Mouse (Mus musculus) CH12F3 (cell line): ENCODE measurements around the gene Cbwd1.

ENCODE experiments used
- in situ Hi-C: fragments of 300-500 bp; cut with MboI; formaldehyde crosslinking; loops from 2 replicates; pipeline ENCODE4 v1.14.3; 2020; ENCODE audit warnings: low sequenced_read_pairs

Gene Cbwd1

DNA sequence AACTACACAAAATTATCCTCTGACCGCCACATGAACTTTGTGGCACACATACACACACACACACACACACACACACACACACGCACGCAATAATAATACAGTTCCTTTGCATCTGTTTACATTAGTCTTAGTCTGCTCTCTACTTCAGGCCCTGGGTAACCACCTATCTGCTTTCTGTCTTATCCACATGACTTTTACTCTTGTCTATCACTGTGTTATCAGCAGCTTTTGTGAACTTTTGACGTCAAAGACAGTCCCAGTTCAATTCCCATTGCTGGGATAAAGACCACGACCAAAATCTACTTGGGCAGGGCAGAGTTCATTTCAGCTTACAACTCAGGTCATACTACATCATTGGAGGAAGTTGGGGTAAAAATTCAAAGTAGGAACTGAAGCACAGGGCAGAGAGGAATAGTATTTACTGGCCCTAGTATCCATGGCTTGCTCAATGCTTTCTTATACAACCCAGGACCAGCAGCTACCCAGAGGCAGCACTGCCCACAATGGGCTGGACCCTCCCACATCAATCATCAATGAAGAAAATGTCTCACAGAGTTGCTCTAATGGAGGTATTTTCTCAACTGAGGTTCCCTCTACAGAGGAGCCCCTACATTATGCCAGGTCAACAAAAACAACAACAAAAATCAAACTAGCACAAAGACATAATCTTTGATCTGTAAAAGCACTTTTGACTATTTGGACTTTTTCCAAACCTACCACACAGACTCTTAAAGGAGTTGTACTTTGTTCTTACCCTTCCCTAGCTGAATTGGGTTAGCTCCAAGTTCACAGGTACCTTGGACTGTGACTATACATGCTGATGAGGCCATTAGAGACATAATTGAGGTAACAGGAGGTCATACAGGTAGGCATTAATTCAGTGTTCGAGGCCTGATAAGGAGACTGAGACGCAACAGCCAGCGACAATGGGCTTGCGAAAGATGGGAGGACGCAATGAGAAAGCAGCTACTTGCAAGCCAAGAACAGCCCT, 17.7 kb upstream of the Cbwd1 start:
- in situ Hi-C loops, result no loop called here

DNA sequence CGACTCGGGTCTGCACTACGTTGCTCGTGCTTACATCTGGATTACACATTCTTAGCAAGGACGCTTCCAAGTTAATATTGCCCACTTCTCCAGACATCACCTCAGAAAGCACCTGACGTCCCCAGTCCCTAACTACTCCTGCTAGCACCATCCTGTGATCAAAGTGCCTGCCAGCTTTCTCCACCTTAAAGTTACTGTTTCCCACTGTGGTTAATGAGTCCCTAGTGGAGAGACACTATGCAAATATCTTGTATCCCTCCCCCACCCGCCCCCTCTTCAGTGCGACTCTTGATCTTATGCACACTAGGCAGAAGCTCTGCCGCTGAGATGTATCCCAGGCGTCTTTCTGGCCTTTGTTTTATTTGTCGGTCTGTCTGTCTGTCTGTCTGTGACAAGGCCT, 16.6 kb upstream of the Cbwd1 start:
- in situ Hi-C loops, result no loop called here

DNA sequence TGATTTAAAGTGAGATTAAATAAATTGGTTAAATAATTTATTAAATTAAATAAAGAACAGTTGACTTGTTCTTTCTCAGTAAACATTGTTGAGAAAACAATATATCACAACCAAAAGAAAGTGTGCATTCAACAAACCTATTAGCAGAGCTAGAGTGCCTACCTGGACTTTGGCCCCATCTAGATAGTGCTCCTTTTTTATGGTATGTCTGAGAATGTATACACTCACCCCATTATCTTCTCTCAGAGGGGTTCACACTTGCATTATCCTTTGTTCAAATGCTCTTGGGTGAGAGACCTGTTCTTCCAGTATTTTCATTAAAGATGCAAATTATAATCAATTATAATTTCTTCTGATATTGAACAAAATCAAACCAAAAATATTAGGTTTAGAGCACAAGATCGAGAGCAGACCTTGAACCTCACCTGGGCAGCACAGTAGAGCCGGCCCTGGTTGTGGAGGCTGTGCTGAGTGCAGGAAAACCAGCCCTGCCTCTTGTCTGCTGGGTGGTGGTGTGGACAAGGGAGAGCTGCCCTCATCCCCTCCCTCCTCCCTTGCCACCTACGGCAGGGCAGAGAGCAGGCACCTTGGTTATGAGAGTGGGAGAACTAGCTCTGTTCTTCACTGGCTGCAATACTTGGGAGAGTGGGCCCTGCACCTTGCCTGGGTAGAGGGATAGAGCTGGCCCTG, 11.4 kb upstream of the Cbwd1 start:
- in situ Hi-C loops, result no loop called here

DNA sequence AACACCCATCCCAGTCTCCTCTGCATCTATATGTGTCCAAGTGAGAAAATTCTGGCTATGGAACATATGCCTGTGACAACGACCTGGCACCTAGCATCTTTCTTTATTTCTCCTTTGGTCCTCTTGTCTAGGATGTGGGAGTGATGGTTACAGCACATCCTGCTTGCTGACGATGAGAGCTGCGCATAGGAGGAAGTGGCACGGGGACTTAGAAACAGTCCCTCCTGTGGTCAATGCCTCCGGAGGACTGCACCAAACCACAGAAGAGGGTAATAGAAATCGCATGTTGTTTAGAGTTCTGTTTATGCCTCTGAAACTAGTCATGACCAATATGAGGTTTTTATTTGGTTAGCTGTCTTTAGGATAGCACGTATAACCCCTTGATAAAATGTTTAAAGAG, 9.9 kb upstream of the Cbwd1 start:
- in situ Hi-C loops, result no loop called here

DNA sequence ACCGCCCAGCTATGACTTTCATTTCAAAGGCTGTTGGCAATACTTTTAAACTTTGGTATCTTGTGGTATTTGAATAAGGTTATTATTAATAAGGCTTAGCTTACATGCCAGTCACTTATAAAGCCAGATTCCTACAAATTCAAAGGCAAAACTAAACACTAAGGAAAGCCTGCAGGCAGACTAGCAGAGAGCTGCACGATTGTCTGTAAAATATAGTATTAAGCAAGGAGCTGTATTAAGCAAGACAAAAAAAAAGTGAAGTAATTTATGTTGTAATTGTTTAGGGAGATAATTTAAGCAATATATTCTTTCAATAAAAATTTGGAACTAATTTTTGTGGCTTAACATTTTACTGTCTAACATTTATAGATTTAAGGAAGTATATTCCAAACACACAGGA, 5.5 kb upstream of the Cbwd1 start:
- in situ Hi-C loops, result no loop called here

DNA sequence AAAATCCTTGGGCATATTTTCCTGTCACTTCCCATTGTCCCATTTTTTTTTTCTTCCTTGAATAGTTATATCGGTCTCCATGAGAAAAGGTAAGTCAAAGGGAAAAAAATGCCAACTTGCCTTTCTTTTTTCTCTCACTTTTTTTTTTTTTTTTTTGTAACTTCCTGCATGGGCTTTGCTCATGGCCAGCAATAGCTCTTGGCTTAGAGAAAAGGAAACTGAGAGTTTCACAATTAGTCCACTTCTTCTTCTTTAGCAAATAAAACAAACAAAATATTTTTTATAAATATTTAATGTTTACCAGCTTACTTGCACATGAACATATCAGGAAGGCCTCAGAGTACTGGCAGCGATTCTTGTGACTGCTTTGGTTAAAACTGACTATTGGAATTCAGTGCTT, 4.8 kb upstream of the Cbwd1 start:
- in situ Hi-C loops, result no loop called here

DNA sequence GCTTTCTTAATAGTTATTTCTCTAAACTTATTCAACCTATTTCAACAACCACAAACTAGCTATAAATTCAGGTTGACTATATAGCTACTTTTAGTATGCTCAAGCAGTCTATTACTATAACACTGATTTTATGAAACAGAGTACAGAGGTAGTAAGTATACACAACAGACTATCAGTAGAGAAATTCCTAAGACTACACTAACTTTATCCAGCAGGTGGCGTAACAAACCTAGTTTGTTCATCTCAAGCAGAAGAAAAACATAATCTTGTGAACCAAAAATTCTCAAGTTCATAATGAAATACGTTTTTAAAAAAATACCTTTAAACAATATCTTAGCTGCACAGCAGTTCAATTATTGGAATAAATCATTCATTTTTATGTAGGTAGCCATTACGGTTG, 2.9 kb downstream of the Cbwd1 start:
- in situ Hi-C loops, result loop anchor here (10.0 kb wide), 1 partner anchor 376 kb away; no protein-coding TSS in a partner anchor

DNA sequence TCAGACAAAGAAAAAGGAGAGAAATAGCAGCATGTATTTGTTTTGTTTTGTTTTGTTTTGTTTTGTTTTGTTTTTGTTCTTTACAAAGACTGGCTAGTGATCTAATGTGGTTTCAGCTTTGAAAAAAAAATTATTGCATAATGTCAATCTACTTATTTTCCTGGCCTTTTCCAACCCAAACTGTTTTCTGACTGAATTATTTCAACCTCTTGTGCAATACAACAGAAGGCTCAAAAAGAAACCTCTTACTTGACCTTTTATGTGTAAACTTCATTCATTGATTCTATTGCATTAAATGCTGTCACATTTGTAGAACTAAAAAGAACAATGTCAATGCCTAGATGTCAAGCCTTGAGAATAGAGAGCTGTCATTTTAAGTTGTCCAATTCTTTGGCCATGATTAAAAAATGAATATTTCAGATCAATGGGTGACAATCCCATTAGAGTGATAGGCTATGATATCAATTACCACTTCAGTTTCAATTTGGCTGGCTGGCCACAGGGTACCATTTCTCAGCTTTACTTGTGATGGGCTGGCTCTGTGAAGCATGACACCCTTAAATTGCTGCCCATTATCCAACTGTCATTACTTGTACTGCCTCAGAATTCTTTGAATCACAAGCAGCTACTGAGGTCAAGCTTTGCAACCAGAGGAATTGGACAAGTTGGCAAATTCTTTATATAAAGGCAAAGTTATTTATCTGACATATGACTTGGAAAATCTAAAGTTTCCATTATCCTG, 15.7 kb downstream of the Cbwd1 start:
- in situ Hi-C loops, result no loop called here

DNA sequence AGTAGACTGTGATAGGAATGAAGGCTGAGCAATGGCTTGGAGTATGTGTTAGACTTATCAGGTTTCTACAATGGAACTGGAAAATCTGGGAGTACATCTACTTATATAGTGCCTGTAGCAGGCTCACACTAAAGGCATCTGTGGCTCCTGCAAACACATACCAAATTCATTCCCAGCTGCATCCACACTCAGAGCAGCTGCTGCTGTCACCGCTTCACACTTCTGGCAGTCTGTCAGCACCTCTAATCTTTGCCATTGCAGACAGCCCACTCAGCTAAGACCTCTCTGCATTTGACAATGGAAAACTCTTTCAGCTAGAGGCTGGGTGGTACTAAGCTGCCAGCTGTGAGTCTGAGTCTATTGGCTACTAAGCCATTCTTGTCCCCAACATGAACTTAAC, 24.3 kb downstream of the Cbwd1 start:
- in situ Hi-C loops, result no loop called here

DNA sequence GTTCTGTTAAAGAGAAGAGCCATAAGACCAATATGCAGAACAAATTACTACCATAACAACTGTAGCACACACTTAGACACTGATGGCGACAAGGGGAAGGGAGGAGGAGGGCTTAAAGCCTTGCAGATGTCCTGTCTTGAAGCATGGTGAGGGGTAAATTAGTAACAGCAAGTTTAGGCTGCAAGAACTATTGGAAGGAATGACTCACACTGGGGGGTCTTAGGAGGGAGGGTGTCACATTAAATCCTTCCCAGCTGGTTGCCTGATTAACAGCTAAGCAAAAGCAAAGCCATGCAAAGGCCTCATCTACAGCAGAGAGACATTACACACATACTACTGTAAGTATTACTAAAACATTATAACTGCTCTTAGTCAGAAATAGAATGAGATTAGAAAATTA, 32.4 kb downstream of the Cbwd1 start:
- in situ Hi-C loops, result no loop called here

DNA sequence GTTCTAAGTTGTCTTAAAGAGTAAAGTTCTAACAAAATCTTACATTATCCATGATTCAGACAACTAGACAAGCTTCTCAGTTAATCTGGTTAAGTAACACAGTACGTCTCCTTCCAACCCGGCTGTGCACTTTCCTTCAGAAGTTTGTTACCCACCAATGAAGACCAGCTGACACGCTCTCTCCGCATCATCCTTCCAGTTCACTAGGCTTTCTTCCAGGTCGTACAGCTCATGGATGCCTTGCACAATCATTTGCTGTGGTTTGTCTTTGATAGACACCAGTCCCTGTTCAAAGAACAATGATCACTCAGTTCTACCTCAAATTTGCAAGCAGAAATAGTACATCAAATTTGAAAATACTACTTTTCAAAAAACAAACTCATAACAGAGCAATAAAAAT, 40.5 kb downstream of the Cbwd1 start:
- in situ Hi-C loops, result no loop called here

DNA sequence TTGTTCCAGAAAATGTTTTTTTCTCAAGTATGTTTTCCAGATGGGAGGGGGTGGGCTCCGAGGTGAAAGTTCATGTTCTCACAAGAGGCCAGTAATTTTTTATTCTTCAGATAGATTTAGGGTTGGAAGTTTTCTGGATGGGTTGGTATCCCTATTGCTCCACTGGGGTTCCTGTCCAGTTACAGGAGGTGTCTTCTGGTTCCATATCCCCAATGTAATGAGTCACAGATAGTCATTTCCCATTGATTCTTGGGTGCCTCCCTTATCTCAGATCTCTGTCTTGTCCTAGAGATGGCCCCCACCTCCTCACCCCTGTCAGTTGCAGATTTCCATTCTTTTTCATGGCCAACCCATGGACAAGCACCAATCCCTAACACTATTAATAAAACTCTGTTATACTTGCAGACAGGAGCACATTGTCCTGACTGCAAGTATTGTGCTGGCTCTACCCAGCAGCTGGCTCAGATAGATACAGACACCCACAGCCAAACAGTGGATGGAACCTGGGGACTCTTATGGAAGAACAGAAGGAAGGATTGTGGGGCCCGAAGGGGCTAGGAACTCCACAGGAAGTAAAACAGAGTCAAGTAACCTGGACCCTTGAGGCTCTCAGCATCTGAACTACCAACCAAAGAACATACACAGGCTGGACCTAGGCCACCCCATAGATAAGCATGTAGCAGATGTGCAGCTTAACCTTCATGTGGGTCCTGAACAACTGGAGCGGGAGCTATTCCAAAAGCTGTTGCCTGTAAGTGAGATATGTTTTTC, 52.8 kb downstream of the Cbwd1 start:
- in situ Hi-C loops, result no loop called here

DNA sequence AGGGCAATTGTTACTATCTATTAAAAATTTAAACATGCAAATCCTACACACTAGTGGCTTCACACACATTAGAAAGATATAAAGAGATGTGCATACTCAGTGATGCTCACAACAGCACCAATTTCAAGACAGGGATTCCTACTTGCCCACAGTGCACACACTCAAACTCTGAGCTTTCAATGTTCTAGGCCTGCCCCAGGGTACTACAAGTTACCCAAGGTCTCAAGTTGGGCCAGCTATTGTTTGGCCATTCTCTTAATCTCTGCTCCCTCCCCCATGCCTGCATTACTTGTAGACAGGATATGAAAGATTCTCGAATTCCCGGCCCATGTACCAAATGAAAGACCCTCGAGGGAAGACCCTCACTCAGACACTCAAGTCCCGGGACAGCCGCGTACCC, 53.8 kb downstream of the Cbwd1 start:
- in situ Hi-C loops, result no loop called here

DNA sequence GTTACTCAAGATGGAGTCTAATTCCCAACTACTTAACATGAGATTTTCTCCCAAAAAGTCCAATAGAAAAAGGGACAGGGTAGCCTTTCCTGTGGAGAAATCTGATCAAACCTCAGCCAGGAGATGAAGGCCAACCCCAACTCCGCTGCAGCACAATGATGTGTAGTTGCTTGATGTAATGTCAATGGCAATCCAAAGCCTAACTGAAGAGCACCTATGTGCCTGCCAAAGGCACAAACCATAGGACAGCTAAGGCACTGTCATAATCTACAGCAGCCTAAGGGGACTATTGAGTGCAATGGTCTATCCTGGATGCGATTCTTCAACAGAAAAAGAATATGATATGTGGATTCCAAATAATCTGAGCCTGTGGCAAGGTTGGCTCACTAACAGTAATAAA, 58.6 kb downstream of the Cbwd1 start:
- in situ Hi-C loops, result no loop called here

DNA sequence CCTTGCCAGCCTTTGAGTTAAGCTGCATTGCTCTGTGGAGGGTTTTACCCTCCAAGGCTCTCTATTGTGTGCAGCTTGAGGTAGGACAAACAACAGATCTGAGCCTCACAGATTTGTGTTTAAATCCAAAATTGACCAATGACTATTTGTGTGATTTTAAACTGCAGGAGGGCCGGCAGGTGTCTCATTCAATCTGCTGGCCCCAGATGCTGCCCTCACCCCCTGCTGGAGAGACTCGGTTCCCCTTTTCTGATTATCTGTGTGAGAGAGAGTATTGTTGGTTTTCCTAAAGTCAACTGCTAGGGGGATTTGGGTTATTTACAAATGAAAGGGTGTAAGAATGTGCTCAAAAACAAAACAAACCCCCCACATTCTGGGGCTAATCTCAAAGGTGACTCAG, 59.2 kb downstream of the Cbwd1 start:
- in situ Hi-C loops, result no loop called here

DNA sequence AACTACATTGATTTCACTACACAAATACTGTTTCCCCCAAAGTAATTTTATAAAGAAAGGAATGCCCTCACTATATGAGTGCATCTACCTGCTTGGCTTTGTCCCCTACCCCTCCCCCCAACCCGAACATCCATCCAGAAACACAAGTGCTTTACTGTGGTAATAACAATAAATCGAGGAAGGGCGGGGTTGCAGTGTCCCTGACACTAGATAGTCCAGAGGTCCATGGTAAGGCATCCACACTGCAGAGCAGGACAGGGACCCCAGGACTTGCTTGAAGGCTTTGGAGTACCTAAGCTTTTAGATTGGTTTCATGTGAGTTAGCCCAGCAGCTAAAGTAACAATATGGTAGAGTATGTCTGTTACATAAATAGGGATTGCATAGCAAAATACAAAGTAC, 59.7 kb downstream of the Cbwd1 start:
- in situ Hi-C loops, result no loop called here

DNA sequence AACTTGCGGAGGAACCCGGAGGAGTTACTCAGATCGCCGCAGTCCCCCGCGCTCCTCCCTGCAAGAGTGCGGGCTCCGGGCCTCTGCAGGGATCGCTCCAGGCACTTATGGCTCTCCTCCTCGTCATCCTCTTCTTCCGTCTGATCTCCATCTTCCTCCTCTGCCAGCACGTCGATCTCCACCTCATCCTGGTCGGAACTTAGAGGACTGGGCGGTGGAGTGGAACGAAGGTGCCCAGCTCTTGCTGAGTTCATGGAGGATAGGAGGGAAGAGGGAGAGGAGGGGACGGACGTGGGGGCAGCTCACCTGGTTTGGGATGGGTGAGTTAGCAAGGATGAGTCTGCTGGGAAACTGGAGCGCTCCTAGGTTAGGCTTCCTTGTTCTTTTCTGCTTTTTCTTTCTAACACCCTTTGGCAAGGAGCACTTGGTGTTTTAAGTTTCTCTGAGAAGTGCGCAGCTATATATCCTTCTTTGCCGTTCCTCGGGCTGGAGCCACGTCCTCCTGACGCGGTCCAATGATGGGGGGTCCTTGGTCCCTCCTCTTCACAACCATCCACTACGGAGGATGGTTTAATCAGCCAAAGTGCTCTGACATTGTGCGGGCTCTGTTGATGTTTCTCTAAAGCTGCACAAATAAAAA, 60.7 kb downstream of the Cbwd1 start, which contains the start of gene Foxd4:
TSS of gene Foxd4 (minus strand) at position 617 of the 640 bp plus-strand sequence.
- in situ Hi-C loops, result no loop called here

DNA sequence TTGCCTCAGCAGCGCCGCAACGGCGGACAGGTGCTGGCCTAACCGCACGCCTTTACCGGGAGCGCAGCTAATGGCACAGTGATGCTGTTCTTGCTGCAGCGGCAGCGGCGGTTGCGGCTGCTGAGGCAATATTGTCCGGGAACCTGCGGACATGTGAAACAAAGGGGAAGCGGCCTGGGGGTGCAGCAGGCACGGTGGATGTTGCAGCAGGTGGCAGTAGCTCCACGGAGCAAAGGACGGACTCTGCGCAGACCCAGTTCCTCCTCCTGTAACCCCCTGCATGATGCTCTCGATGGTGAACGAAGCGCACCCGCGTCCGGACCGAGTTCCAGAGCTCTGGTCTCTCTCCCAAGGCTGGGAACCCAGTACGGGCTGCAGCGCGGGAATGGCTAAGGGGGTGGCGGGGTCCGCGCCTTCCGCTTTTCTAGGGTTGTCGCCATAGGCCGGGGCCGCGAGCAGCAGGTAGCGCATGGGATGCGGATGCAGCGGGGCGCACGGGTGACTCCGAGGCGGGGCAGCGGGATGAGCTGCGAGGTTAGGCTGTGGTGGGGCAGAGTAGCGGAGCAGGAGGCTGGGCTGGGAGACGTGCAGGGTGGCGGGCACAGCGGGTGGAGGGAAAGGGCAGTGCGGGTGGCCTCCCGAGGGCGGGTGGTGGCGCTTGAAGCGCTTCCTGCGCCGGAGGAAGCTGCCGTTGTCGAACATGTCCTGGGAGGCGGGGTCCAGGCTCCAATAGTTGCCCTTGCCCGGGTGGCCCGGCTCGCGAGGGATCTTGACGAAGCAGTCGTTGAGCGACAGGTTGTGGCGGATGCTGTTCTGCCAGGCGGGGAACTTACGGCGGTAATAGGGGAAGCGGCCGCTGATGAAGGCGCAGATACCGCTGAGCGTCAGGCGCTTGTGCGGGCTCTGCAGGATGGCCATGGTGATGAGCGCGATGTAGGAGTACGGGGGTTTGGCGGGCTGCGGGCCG, 61.5 kb downstream of the Cbwd1 start:
- in situ Hi-C loops, result no loop called here
